Mouse (Mus musculus) embryonic facial prominence, embryonic 15.5 days (tissue): ENCODE results near the gene Npff. TPM values are rescaled to one million over a fixed set of nuclear protein-coding genes. Genes with fewer than 3 reads are reported as not detected.

Experiments used
- ATAC-seq: fragments of 200-750 bp; cut with Nextera tagmentation; 2 replicates; pipeline ENCODE4 v1.8.0; 2017; ENCODE audit warnings: low read depth, moderate TSS enrichment; ENCODE audit not compliant: insufficient number of reproducible peaks, low FRiP score, low TSS enrichment
- H3K27ac ChIP-seq: fragments of 300-500 bp; sonication (generic); replicated peaks from 2 replicates; pipeline ENCODE4 v1.5.1; 2015; ENCODE audit warnings: mild to moderate bottlenecking, inconsistent platforms
- H3K27me3 ChIP-seq: fragments of 300-500 bp; sonication (generic); 2 replicates; pipeline ENCODE4 v1.6.1; 2015; ENCODE audit warnings: inconsistent platforms
- H3K36me3 ChIP-seq: fragments of 300-500 bp; sonication (generic); 2 replicates; pipeline ENCODE4 v1.6.1; 2015; ENCODE audit warnings: mild to moderate bottlenecking, inconsistent platforms
- H3K4me1 ChIP-seq: fragments of 300-500 bp; sonication (generic); 2 replicates; pipeline ENCODE4 v1.6.1; 2015; ENCODE audit warnings: inconsistent platforms
- H3K4me2 ChIP-seq: fragments of 300-500 bp; sonication (generic); replicated peaks from 2 replicates; pipeline ENCODE4 v1.6.1; 2015; ENCODE audit warnings: mild to moderate bottlenecking, inconsistent platforms
- H3K4me3 ChIP-seq: fragments of 300-500 bp; sonication (generic); replicated peaks from 2 replicates; pipeline ENCODE4 v1.5.1; 2015; ENCODE audit warnings: mild to moderate bottlenecking, inconsistent platforms
- H3K9ac ChIP-seq: fragments of 300-500 bp; sonication (generic); 2 replicates; pipeline ENCODE4 v1.6.1; 2015; ENCODE audit warnings: inconsistent platforms
- H3K9me3 ChIP-seq: fragments of 300-500 bp; sonication (generic); replicated peaks from 2 replicates; pipeline ENCODE4 v1.6.1; 2016; ENCODE audit warnings: inconsistent platforms
- WGBS: fragments of 180-500 bp; shearing (Covaris S2); methylation state at CpG from one replicate; pipeline ENCODE4 v1.1.7; 2015; 5-methylcytosine and 5-hydroxymethylcytosine counted together
- polyA plus RNA-seq: library from polyadenylated mRNA; unstranded; fragments of >200 nt; fragmentation: Nextera tagmentation; extraction: Ambion mirVana; gene quantifications from 2 replicates; pipeline ENCODE4 v1.2.1, GENCODE M21; 2015

The Npff gene
- polyA plus RNA-seq, 1 experiment from 2014 or later: 3.9 TPM

DNA sequence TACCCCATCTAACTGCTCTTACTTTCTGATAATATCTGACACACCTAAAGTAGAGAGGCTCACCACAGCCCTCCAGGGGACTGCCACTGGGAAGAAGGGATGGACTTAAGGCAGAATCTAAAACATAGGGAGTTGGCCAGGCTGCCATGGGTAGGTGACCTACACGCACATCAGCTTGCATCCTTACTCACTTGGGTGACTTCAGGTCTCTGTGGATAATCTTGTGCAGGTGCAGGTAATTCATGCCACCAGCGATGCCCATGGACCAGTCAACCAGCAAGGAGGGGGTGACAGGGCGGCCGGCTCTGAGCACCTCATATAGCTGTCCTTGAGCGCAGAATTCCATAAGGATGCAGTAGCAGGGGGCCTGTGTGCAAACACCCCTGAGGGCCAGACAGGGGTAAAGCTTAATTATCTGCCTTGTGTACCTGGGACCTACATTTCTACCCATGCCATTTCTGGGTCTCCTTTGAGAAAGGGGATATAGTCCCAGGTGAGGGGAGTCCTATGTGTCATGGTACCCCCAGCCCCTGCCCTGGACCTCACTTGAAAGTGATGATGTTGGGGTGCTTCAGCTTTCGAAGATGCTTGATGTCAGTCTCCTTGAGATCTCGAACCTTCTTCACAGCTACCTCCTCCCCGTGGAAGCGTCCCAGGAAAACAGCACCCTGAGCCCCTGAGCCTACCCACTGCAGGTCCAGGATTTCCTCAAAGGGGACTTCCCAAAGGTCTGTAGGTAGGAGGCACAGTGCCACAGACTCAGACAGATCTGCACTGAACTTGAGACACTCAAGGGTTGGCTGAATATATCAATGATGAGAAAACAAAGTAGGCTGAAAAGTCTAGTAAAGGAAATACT, 20.6 kb downstream of the Npff start:
- Histone ChIP-seq H3K4me3 (no peak overlapping the region), H3K9me3 (no peaks in the 10 kb centered on the region), H3K9ac (no peak overlapping the region), H3K4me2 (no peak overlapping the region), H3K27ac (no peak overlapping the region), H3K36me3 (peaks cover 70% of the 10 kb centered on the region), H3K27me3 (no peaks in the 10 kb centered on the region), H3K4me1 (peaks cover 3% of the 10 kb centered on the region)
- ATAC-seq: no peak
- 83% methylated on average over 9 of the region's 9 CpGs for WGBS

DNA sequence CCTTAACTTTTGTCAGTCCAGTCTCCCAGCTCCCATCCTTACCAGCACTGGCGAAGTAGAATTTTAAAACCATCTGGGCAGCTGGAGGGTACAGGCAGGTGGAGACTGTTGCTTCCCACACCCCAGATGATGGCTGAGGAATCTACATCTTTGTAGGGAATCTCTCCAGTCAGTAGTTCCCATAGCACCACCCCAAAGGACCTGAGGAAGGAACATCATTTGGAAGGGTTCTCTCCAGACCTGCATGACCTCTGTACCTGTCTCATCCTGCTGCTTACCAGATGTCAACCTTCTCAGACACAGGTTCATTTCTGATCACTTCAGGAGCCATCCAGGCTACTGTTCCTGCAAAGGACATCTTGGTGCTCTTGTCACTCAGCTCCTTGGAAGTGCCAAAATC, 21.3 kb downstream of the Npff start, which contains the start of gene Gm10337:
Gm10337 (plus strand) TSS at position 276 of the 400 bp plus-strand sequence.
- Histone ChIP-seq H3K27ac (no peak within 1 kb of the TSS), H3K9me3 (no peaks in the 10 kb centered on the region), H3K4me3 (no peak within 1 kb of the TSS), H3K4me2 (no peak within 1 kb of the TSS), H3K9ac (no peak within 1 kb of the TSS), H3K27me3 (no peaks in the 10 kb centered on the region), H3K36me3 (peaks cover 74% of the 10 kb centered on the region), H3K4me1 (peaks cover 3% of the 10 kb centered on the region; the same call in 1 of the 2 replicates)
- 80% methylated on average over 1 of the region's 1 CpGs for WGBS
- ATAC-seq: no peak

- H3K27ac ChIP-seq: no peak overlapping the region
- H3K4me3 ChIP-seq: no peak overlapping the region
- H3K36me3 ChIP-seq: peaks cover 78% of the 10 kb centered on the region
- H3K9ac ChIP-seq: no peak overlapping the region
- H3K27me3 ChIP-seq: no peaks in the 10 kb centered on the region
- no peak overlapping the region for H3K4me2 ChIP-seq
- no peak for ATAC-seq
- H3K4me1 ChIP-seq: peaks cover 3% of the 10 kb centered on the region; the same call in 1 of the 2 replicates
- 75% methylated on average over 9 of the region's 9 CpGs for WGBS
- no peaks in the 10 kb centered on the region for H3K9me3 ChIP-seq
Measured at GRCm38 (mm10) chr15:102502254-102502840, 22.4 kb downstream of the Npff start.

DNA sequence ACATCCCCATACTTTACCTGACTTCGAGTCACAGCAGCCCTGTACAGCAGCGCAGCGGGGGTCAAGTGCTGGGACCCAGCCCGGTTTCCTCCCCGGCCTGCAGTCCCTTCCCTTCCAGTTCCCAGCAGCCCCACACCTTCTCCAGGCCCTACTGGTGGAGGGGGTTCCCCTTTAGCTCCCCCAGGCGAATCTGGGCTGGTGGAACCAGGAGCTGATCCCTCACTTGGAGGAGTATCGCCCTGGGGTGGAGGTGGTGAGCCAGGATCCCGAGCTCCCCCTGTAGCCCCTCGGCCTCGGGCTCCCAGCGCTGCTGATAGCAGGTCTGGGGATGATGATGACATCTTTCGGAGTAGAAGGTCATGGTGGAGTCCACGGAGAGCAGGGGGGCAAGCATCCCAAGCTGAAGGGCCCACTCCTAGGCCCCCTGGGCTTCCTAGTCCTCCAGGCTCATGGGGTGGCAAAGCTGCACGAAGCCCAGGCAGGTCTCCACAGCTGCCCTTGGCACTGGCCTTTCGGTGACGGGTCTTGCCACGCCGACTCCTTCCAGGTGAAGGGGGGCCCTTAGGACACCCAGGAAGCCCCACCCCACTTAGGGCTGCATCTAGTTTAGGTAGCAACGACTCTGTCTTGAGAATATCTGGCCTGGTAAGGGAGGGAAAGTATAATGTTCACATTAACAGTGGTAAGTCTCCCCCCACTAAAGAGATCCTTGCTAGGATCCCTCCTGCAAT, 23.5 kb downstream of the Npff start:
- no peaks in the 10 kb centered on the region for H3K9me3 ChIP-seq
- peaks cover 3% of the 10 kb centered on the region; the same call in 1 of the 2 replicates for H3K4me1 ChIP-seq
- no peak for ATAC-seq
- H3K36me3 ChIP-seq: peaks cover 85% of the 10 kb centered on the region
- no peak overlapping the region for H3K4me2 ChIP-seq
- 84% methylated on average over 19 of the region's 19 CpGs for WGBS
- H3K27ac ChIP-seq: no peak overlapping the region; the same call in 1 of the 2 replicates
- H3K4me3 ChIP-seq: no peak overlapping the region
- no peaks in the 10 kb centered on the region for H3K27me3 ChIP-seq
- no peak overlapping the region for H3K9ac ChIP-seq

DNA sequence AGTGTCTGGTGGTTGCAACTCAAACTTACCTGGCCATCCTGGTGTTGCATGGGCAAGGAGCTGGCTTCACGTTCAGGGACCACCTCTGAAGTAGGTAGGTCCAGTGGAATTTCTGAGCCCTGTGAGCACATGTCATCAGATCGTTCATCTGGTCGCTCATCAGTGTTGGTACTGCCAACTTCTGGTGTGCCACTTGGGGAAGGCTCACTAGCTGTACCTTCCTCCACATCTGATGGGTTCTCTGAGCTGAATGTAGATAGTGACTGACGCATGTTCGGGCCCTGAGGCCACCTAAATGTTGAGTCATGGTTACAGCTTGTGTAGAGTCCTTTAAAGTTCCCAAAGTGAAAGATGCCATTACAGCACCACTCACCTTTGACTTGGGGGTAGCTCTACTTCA, 24.3 kb downstream of the Npff start:
- Histone ChIP-seq H3K4me1 (no peaks in the 10 kb centered on the region), H3K4me3 (no peak overlapping the region), H3K9ac (no peak overlapping the region), H3K27ac (no peak overlapping the region), H3K4me2 (no peak overlapping the region), H3K36me3 (peaks cover 90% of the 10 kb centered on the region), H3K9me3 (no peaks in the 10 kb centered on the region), H3K27me3 (no peaks in the 10 kb centered on the region)
- 87% methylated on average over 5 of the region's 5 CpGs for WGBS
- no peak for ATAC-seq

- no peak overlapping the region for H3K9ac ChIP-seq
- H3K27ac ChIP-seq: no peak overlapping the region
- H3K4me2 ChIP-seq: no peak overlapping the region
- H3K9me3 ChIP-seq: no peaks in the 10 kb centered on the region
- peaks cover 90% of the 10 kb centered on the region for H3K36me3 ChIP-seq
- no peaks in the 10 kb centered on the region for H3K4me1 ChIP-seq
- no peak for ATAC-seq
- WGBS: 82% methylated on average over 6 of the region's 6 CpGs
- H3K27me3 ChIP-seq: no peaks in the 10 kb centered on the region
- no peak overlapping the region for H3K4me3 ChIP-seq
Measured at GRCm38 (mm10) chr15:102499851-102500250, 24.9 kb downstream of the Npff start.

DNA sequence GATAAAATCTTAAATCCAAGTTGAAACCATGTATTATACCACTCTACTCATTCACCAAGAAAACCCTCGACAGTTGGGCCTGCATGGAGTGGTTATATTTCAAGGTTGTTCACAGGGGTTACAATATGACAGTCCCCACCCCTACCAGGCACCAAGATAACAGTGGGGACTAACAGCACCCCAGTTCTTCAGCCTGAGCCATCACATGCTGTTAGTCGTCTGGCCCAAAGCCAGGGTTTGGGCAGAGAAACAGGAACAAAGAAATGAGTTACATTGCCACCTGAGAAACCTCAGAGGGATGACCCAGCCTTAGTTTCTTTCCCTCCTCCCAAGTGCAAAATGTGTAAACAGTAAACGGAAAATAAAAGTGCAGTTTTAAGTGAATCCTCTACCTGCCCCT, 25.4 kb downstream of the Npff start:
- 69% methylated on average over 3 of the region's 3 CpGs for WGBS
- Histone ChIP-seq H3K4me2 (no peak overlapping the region), H3K9me3 (no peaks in the 10 kb centered on the region), H3K4me1 (no peaks in the 10 kb centered on the region), H3K27me3 (no peaks in the 10 kb centered on the region), H3K27ac (no peak overlapping the region), H3K4me3 (no peak overlapping the region), H3K9ac (no peak overlapping the region), H3K36me3 (peaks cover 88% of the 10 kb centered on the region)
- ATAC-seq: no peak

DNA sequence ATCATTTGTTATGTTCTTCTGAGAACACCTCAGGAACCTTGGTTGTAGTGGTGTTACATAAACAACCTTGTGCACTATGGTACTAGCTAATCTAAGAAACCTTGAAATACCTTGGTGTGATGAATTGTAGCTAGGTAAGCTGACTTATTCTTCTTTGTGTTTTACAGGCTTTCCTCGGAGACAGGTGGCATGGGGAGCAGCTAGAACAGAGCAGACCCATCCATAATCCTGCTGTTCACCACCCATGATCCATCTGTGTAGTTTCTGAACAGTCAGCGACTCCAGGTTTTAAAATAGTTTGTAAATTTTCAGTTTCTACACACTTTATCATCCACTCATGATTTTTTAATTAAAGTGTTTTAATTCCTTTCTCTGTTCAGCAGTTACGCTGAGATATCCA, 26.4 kb downstream of the Npff start:
- H3K4me3 ChIP-seq: no peak overlapping the region
- peaks cover 86% of the 10 kb centered on the region for H3K36me3 ChIP-seq
- no peak for ATAC-seq
- H3K27ac ChIP-seq: no peak overlapping the region
- H3K4me2 ChIP-seq: no peak overlapping the region
- no peaks in the 10 kb centered on the region for H3K9me3 ChIP-seq
- no peaks in the 10 kb centered on the region for H3K4me1 ChIP-seq
- 83% methylated on average over 3 of the region's 3 CpGs for WGBS
- H3K9ac ChIP-seq: no peak overlapping the region
- no peaks in the 10 kb centered on the region for H3K27me3 ChIP-seq

GRCm38 (mm10) chr15:102487664-102488063, 37.1 kb downstream of the Npff start:
- no peaks in the 10 kb centered on the region for H3K27me3 ChIP-seq
- peaks cover 75% of the 10 kb centered on the region for H3K36me3 ChIP-seq
- no peaks in the 10 kb centered on the region for H3K9me3 ChIP-seq
- H3K27ac ChIP-seq: no peak overlapping the region
- no peak for ATAC-seq
- no peak overlapping the region for H3K4me3 ChIP-seq
- H3K9ac ChIP-seq: no peak overlapping the region
- H3K4me2 ChIP-seq: no peak overlapping the region
- H3K4me1 ChIP-seq: no peaks in the 10 kb centered on the region
- WGBS: 65% methylated on average over 1 of the region's 1 CpGs

- Histone ChIP-seq H3K9ac (no peak overlapping the region), H3K36me3 (peaks cover 81% of the 10 kb centered on the region), H3K27ac (no peak overlapping the region), H3K4me2 (no peak overlapping the region), H3K4me1 (no peaks in the 10 kb centered on the region), H3K9me3 (no peaks in the 10 kb centered on the region), H3K27me3 (no peaks in the 10 kb centered on the region), H3K4me3 (no peak overlapping the region)
- ATAC-seq: no peak
- 92% methylated on average over 12 of the region's 12 CpGs for WGBS
Measured at GRCm38 (mm10) chr15:102485853-102486252, 38.9 kb downstream of the Npff start.

GRCm38 (mm10) chr15:102483136-102483535, 41.6 kb downstream of the Npff start:
- Histone ChIP-seq H3K9me3 (no peaks in the 10 kb centered on the region), H3K4me2 (no peak overlapping the region), H3K27me3 (no peaks in the 10 kb centered on the region), H3K27ac (no peak overlapping the region), H3K36me3 (peaks cover 68% of the 10 kb centered on the region), H3K4me3 (no peak overlapping the region), H3K4me1 (no peaks in the 10 kb centered on the region), H3K9ac (no peak overlapping the region)
- WGBS: 82% methylated on average over 3 of the region's 3 CpGs
- no peak for ATAC-seq
